Mouse (Mus musculus): ENCODE results near the gene Gm29797.

- no peak for TF ChIP-seq GATA1 (IDR thresholded peaks at IDR 0.05; ENCODE audit: low read length)
- no peak for TF ChIP-seq TAL1 (IDR thresholded peaks at IDR 0.05; ENCODE audit: low read length)
Measured at GRCm38 (mm10) chr2:181693339-181694280, 36.8 kb downstream of the Gm29797 start, which contains the start of gene Rgs19.
